Mouse (Mus musculus): ENCODE results near the gene 4930432M17Rik. TPM values are rescaled to one million over a fixed set of nuclear protein-coding genes. Genes with fewer than 3 reads are reported as not detected.
A peak's percentile ranks its signal among the peaks of the same experiment; 100 is the strongest.

The 4930432M17Rik gene
- polyA plus RNA-seq, 1 experiment from 2014 or later, result not detected

DNA sequence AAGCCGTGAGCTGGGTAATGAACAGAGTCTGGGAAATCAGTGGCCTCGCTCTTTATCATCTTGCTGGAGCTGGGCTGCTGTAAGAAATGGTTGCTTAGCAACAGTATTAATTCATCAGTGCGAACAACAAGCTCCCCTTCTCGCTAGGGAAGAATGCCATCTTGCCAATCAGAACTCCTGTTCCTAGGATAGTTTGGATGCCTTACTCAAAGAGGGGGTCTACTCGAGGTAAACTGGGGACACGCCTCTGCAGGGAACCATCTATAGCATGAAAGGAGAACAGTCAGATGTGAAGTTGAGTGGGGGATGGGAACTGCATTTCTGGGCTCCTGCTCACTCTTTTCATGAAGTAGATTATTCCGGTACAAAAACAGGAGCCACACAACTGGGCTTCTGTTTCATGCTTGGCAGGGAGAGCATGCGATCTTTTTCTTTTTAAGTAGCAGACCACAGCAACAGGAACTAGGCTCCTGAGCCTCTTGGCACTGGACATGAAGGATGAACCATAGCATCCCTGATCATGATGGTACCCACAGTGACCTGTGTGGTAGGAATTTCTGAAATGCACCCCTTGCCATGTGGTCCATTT, 29.9 kb downstream of the 4930432M17Rik start:
- no peaks in the 10 kb centered on the region for H3K27me3 ChIP-seq (ENCODE audit: insufficient read depth, low read length)
- WGBS, result 50% methylated on average over 8 of the region's 8 CpGs
- no peaks in the 10 kb centered on the region for H3K9me3 ChIP-seq (ENCODE audit: low read length)
- H3K27ac ChIP-seq (ENCODE audit: low read length), result no peak overlapping the region
- no peak overlapping the region for H3K4me2 ChIP-seq (replicated peaks; ENCODE audit: low read depth, low read length)
- no peaks in the 10 kb centered on the region for H3K36me3 ChIP-seq (ENCODE audit: insufficient read depth, low read length)
- no peaks in the 10 kb centered on the region for H3K4me1 ChIP-seq (ENCODE audit: insufficient read depth, low read length)
- no peak for ATAC-seq (ENCODE audit: low FRiP score, low TSS enrichment)
- H3K4me3 ChIP-seq (ENCODE audit: low read length), result no peak overlapping the region
- no peak overlapping the region for H3K9ac ChIP-seq (replicated peaks; ENCODE audit: low read length)

DNA sequence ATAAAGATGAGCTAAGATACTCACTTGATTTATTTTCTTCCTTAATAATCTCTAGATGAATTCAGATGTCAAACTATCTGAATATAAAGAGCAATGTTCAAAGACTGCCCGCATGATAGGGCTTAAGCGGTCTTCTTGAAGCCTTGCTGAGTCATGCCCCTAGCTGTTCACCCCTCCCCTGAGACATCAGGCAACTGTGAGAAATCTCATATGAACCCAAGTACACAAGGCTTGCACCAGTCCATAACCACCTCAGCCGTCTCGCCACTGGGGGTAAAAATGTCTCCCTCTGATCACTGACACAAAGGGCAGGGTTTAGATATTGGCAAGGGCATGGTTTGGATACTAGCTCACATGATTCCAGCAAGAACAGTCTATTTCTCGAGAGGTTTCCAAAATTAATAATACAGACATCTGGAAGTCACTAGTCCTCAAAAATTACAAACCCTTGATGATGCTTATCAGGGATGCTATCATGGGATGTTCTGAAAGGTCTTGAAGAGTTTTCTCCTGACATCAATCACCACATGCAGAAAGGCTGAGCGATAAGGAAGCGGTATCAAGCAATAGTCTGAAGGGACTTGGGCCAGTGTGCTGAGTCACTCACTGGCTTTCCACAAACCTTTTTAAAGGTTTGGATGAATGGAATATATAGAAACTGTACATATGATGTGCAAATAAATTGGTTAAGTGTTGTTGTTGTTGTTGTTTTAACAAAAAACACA, 32.8 kb downstream of the 4930432M17Rik start:
- Histone ChIP-seq H3K4me2 (replicated peaks; ENCODE audit: low read depth, low read length) (no peak overlapping the region), H3K27ac (ENCODE audit: low read length) (no peak overlapping the region), H3K27me3 (ENCODE audit: insufficient read depth, low read length) (no peaks in the 10 kb centered on the region), H3K4me1 (ENCODE audit: insufficient read depth, low read length) (no peaks in the 10 kb centered on the region), H3K9me3 (ENCODE audit: low read length) (no peaks in the 10 kb centered on the region), H3K36me3 (ENCODE audit: insufficient read depth, low read length) (no peaks in the 10 kb centered on the region), H3K9ac (replicated peaks; ENCODE audit: low read length) (no peak overlapping the region), H3K4me3 (ENCODE audit: low read length) (no peak overlapping the region)
- 88% methylated on average over 7 of the region's 7 CpGs for WGBS
- ATAC-seq (ENCODE audit: low FRiP score, low TSS enrichment), result no peak

DNA sequence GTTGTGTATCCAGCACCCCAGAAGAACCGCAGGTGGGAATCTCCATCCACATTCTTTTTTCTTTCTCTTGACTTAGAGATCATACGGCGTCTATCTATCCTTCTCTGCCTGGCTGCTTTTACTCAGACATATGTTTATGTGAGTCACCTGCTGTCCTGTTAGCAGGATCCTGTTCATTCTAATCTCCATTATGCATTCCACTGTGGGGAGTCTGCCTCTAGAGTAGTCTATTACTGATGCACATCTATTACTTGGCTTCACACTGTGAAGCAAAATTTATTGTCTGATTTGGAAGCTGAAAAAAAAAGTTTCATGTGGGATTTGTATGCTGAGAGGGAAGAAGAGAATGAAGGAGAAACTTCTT, 33.3 kb downstream of the 4930432M17Rik start:
- H3K9ac ChIP-seq (replicated peaks; ENCODE audit: low read length), result no peak overlapping the region
- no peaks in the 10 kb centered on the region for H3K4me1 ChIP-seq (ENCODE audit: insufficient read depth, low read length)
- H3K9me3 ChIP-seq (ENCODE audit: low read length), result no peaks in the 10 kb centered on the region
- no peak overlapping the region for H3K4me3 ChIP-seq (ENCODE audit: low read length)
- WGBS, result 86% methylated on average over 3 of the region's 3 CpGs
- H3K36me3 ChIP-seq (ENCODE audit: insufficient read depth, low read length), result no peaks in the 10 kb centered on the region
- H3K27me3 ChIP-seq (ENCODE audit: insufficient read depth, low read length), result no peaks in the 10 kb centered on the region
- H3K4me2 ChIP-seq (replicated peaks; ENCODE audit: low read depth, low read length), result no peak overlapping the region
- H3K27ac ChIP-seq (ENCODE audit: low read length), result no peak overlapping the region
- no peak for ATAC-seq (ENCODE audit: low FRiP score, low TSS enrichment)

DNA sequence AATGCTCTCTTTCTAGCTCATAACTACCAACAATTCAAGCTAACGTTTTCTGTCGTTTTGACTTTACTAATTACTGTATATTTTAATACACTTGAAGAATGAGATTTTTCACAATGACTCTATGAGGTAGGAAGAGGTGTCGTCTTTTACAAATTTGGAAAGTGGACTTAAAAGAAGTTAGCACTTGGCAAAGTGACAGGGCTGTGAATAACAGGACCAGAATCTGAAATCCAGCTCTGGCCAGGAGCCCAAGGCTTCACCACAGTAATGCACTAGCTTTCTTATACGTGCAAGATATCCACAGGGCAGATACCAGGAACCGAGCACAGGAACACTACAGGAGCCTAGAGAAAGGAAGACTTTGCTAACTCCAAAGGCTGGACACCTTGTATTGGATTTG, 35.5 kb downstream of the 4930432M17Rik start:
- Histone ChIP-seq H3K9me3 (ENCODE audit: low read length) (no peaks in the 10 kb centered on the region), H3K4me1 (ENCODE audit: insufficient read depth, low read length) (no peaks in the 10 kb centered on the region), H3K36me3 (ENCODE audit: insufficient read depth, low read length) (no peaks in the 10 kb centered on the region), H3K27me3 (ENCODE audit: insufficient read depth, low read length) (no peaks in the 10 kb centered on the region), H3K9ac (replicated peaks; ENCODE audit: low read length) (no peak overlapping the region), H3K4me2 (replicated peaks; ENCODE audit: low read depth, low read length) (no peak overlapping the region), H3K27ac (ENCODE audit: low read length) (no peak overlapping the region), H3K4me3 (ENCODE audit: low read length) (no peak overlapping the region)
- ATAC-seq (ENCODE audit: low FRiP score, low TSS enrichment), result no peak
- 67% methylated on average over 5 of the region's 5 CpGs for WGBS

DNA sequence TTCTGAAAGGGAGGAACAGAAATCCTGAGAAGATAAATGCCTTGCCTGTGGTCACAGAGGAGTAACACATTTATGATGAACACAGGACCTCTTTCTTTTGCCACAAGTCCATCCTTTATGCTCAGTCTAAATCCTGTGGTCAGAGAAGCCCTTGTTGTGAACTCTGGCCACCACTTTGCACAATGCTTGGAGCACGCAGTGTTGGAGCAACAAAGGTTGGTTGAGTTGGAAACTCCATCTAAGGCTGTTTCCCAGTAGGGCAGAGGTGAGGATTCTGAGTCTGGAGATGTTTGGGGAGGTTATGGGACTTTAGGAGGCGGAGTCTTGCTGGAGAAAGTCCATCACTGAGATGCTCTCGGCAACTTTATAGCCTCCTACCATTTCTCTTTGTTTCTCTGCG, 36.5 kb downstream of the 4930432M17Rik start:
- Histone ChIP-seq H3K9me3 (ENCODE audit: low read length) (no peaks in the 10 kb centered on the region), H3K4me2 (replicated peaks; ENCODE audit: low read depth, low read length) (no peak overlapping the region), H3K4me1 (ENCODE audit: insufficient read depth, low read length) (no peaks in the 10 kb centered on the region; the same call in 1 of the 2 replicates), H3K27ac (ENCODE audit: low read length) (no peak overlapping the region), H3K4me3 (ENCODE audit: low read length) (no peak overlapping the region), H3K27me3 (ENCODE audit: insufficient read depth, low read length) (no peaks in the 10 kb centered on the region), H3K9ac (replicated peaks; ENCODE audit: low read length) (no peak overlapping the region), H3K36me3 (ENCODE audit: insufficient read depth, low read length) (no peaks in the 10 kb centered on the region)
- no peak for ATAC-seq (ENCODE audit: low FRiP score, low TSS enrichment)
- 81% methylated on average over 4 of the region's 4 CpGs for WGBS

DNA sequence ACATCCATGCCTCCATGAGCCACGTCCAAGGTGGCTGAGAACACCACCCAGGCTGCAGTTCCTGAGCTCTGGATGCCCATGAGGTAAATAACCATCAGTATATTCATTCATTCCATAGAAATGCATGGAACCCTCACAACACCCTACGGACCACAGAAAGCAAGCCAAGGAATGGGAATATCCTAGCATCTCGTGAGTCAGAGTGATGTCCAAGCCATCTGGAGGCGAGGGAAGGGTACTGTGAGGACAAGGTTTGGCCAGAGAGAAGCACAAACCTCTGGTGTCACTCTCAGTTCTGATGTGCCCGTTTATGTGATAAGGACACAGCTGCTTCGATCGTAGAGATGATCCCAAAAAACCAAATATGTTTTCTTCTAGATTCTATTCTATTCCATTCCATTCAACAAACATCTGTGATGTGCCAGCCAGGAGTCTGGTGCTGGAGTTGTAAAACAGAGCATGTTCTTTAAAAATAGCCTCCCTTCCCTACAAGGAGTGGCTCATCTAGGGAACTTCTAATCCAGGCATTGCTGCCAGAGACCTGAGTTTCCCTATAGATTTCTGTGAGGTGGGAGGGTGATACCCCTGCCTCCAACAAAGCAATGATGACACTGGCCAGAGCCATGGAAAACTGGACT, 40.5 kb downstream of the 4930432M17Rik start:
- no peak overlapping the region for H3K4me2 ChIP-seq (replicated peaks; ENCODE audit: low read depth, low read length)
- no peak overlapping the region for H3K9ac ChIP-seq (replicated peaks; ENCODE audit: low read length)
- WGBS, result 88% methylated on average over 7 of the region's 7 CpGs
- H3K4me3 ChIP-seq (ENCODE audit: low read length), result no peak overlapping the region
- H3K27me3 ChIP-seq (ENCODE audit: insufficient read depth, low read length), result no peaks in the 10 kb centered on the region
- H3K9me3 ChIP-seq (ENCODE audit: low read length), result no peaks in the 10 kb centered on the region
- peaks cover 13% of the 10 kb centered on the region for H3K4me1 ChIP-seq (ENCODE audit: insufficient read depth, low read length)
- ATAC-seq (ENCODE audit: low FRiP score, low TSS enrichment), result no peak
- no peaks in the 10 kb centered on the region for H3K36me3 ChIP-seq (ENCODE audit: insufficient read depth, low read length)
- no peak overlapping the region for H3K27ac ChIP-seq (ENCODE audit: low read length)

DNA sequence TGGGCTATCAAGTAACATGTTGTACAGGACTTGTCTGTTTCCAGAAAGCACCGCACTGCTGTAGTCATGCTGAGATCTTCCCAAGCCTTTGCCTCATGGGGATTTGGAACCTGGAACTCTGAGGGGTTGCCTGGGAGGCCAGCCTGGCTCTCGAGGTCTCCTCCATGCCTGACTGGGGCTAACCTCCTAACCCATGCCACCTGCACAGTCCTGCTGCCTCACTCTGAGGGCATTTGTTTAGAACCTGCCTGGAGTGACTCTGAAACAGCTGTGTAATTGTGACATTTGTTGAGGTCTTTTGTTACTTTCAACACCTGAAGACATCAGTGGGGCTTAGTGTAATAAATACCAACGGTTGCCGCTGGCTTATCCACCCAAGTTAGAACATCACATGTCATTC, 41.7 kb downstream of the 4930432M17Rik start:
- Histone ChIP-seq H3K9me3 (ENCODE audit: low read length) (no peaks in the 10 kb centered on the region), H3K36me3 (ENCODE audit: insufficient read depth, low read length) (no peaks in the 10 kb centered on the region), H3K27me3 (ENCODE audit: insufficient read depth, low read length) (no peaks in the 10 kb centered on the region), H3K9ac (replicated peaks; ENCODE audit: low read length) (no peak overlapping the region), H3K4me3 (ENCODE audit: low read length) (no peak overlapping the region), H3K4me1 (ENCODE audit: insufficient read depth, low read length) (peaks cover 13% of the 10 kb centered on the region), H3K27ac (ENCODE audit: low read length) (no peak overlapping the region), H3K4me2 (replicated peaks; ENCODE audit: low read depth, low read length) (no peak overlapping the region)
- ATAC-seq (ENCODE audit: low FRiP score, low TSS enrichment), result 0 out of 2 replicates have a peak, but pooled peaks have one; percentile 21
- 34% methylated on average over 4 of the region's 4 CpGs for WGBS

DNA sequence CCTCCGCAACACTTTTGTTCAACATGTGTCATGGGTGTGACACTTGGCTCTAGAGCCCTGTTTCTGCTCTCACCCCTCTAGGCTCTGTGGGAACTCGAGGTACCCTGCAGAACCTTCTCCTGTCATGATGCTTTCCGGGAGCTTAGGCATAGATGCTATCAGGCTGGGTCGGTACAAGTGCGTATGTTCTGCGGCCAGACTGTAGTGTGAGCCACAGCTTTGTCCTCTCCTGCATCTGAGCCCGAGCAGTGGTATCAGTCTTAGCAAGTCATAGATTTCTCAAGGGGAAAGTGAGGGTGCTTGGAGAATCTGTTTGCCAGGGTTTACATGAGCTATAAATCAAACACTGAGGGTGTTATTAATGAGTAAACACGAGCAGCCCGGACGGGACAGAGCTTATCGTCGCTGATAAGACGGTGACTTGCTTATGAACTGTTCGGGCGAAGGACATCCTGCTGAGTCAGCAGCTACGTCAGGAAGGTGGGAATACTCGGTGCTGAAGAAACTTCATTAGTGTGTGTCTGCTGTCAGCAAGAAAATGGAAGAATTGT, 42.7 kb downstream of the 4930432M17Rik start:
- no peaks in the 10 kb centered on the region for H3K27me3 ChIP-seq (ENCODE audit: insufficient read depth, low read length)
- no peaks in the 10 kb centered on the region for H3K36me3 ChIP-seq (ENCODE audit: insufficient read depth, low read length)
- no peak overlapping the region for H3K27ac ChIP-seq (ENCODE audit: low read length)
- peak; percentile 24; the same call in 1 of the 2 replicates for ATAC-seq (ENCODE audit: low FRiP score, low TSS enrichment)
- no peak overlapping the region for H3K4me3 ChIP-seq (ENCODE audit: low read length)
- no peak overlapping the region for H3K9ac ChIP-seq (replicated peaks; ENCODE audit: low read length)
- H3K9me3 ChIP-seq (ENCODE audit: low read length), result no peaks in the 10 kb centered on the region
- no peak overlapping the region for H3K4me2 ChIP-seq (replicated peaks; ENCODE audit: low read depth, low read length)
- peaks cover 13% of the 10 kb centered on the region for H3K4me1 ChIP-seq (ENCODE audit: insufficient read depth, low read length)
- WGBS, result 34% methylated on average over 17 of the region's 17 CpGs

DNA sequence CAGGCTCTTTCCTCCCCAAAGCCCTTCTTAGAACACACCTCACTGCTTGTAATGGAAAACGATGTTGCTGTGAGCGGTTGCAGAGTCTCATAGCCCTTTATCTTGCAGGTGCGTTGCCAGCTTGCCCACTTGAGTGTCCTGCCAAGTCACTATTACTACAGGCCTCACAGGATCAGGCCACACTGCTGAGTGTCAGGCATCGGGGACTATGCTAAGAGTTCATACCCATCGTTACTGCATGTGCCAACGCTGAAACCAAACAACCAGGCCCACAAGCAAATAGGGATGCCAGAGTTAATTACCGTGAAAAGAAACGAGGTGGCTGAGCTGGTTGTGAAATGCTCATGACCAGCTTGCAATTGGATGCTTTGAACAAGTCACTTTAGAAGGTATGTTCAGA, 43.3 kb downstream of the 4930432M17Rik start:
- peak overlapping the region; percentile 43 for H3K27ac ChIP-seq (ENCODE audit: low read length)

DNA sequence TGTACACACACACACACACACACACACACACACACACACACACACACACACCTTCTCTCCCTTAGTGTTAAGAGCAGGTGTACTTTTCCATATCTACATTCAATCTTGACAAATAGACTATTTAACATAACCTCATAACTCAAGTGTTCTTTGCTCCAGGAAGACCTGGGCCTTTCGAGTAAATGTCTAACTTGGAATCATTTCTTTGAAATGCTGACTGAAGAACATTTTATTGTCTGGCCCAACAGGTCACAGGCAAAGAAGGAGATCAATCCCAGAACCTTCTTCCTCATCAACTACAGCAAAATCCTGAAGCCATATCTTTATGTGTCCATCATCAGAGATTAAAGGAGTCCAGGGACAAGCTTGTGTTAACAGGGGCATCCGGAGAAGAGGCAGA, 43.9 kb downstream of the 4930432M17Rik start:
- no peak overlapping the region for H3K9ac ChIP-seq (replicated peaks; ENCODE audit: low read length)
- H3K9me3 ChIP-seq (ENCODE audit: low read length), result no peaks in the 10 kb centered on the region
- H3K4me1 ChIP-seq (ENCODE audit: insufficient read depth, low read length), result peaks cover 13% of the 10 kb centered on the region
- H3K27ac ChIP-seq (ENCODE audit: low read length), result no peak overlapping the region
- no peak for ATAC-seq (ENCODE audit: low FRiP score, low TSS enrichment)
- H3K4me2 ChIP-seq (replicated peaks; ENCODE audit: low read depth, low read length), result no peak overlapping the region
- no peaks in the 10 kb centered on the region for H3K27me3 ChIP-seq (ENCODE audit: insufficient read depth, low read length)
- no peak overlapping the region for H3K4me3 ChIP-seq (ENCODE audit: low read length)
- WGBS, result 79% methylated on average over 2 of the region's 2 CpGs
- H3K36me3 ChIP-seq (ENCODE audit: insufficient read depth, low read length), result no peaks in the 10 kb centered on the region

More for the DNA sequence above, 43.3 kb downstream of the 4930432M17Rik start:
- H3K4me2 ChIP-seq (replicated peaks; ENCODE audit: low read depth, low read length), result no peak overlapping the region
- peaks cover 13% of the 10 kb centered on the region for H3K4me1 ChIP-seq (ENCODE audit: insufficient read depth, low read length)
- no peaks in the 10 kb centered on the region for H3K9me3 ChIP-seq (ENCODE audit: low read length)
- no peak overlapping the region for H3K4me3 ChIP-seq (ENCODE audit: low read length)
- no peak overlapping the region for H3K9ac ChIP-seq (replicated peaks; ENCODE audit: low read length)
- no peaks in the 10 kb centered on the region for H3K36me3 ChIP-seq (ENCODE audit: insufficient read depth, low read length)
- WGBS, result 47% methylated on average over 8 of the region's 8 CpGs
- ATAC-seq (ENCODE audit: low FRiP score, low TSS enrichment), result peak; percentile 56; the same call in 1 of the 2 replicates
- no peaks in the 10 kb centered on the region for H3K27me3 ChIP-seq (ENCODE audit: insufficient read depth, low read length)

Measured in kidney, embryonic 16.5 days (tissue).